9 mouse cellular contexts compared by ENCODE assay signal in genomic region chr3:127970891-127971290, GRCm38 (mm10).
A peak's percentile ranks its signal among the peaks of the same experiment; 100 is the strongest.
DNase-seq lines count a peak whose midpoint lies in the region; ATAC-seq lines count a peak whose summit lies in the region.
"Had no signal": no experiment of that assay in that cellular context is flagged by ENCODE, and none has a peak within 500 bp of the region (broad histone marks: within the 10 kb centered on the region; RNA-seq: fewer than 3 reads in every experiment).

No protein-coding gene starts in this region.

- 4% methylated on average over 5 of the region's 5 CpGs for WGBS in limb, embryonic 10.5 days

- no peak overlapping the region for H3K4me3 ChIP-seq in limb, embryonic 10.5 days
- H3K4me3 ChIP-seq: heart, embryonic 13.5 days had no signal

- intact Hi-C loops in heart, postnatal 14 days (cut with DNase I), result no loop called here

- H3K4me1 ChIP-seq in limb, embryonic 10.5 days, result no peaks in the 10 kb centered on the region
- H3K4me1 ChIP-seq: heart, embryonic 13.5 days had no signal

- no peak overlapping the region for H3K27ac ChIP-seq in limb, embryonic 10.5 days
- H3K27ac ChIP-seq: heart, embryonic 13.5 days had no signal

- H3K27me3 ChIP-seq in limb, embryonic 10.5 days (ENCODE audit: low read depth, poor library complexity, severe bottlenecking), result 0 out of 2 replicates have a peak, but pooled peaks cover 3% of the 10 kb centered on the region
- H3K27me3 ChIP-seq: heart, embryonic 13.5 days had no signal

- peak; percentile 88 for ATAC-seq in common myeloid progenitor, adult 5-6 weeks (replicated peaks; ENCODE audit: low read depth, poor library complexity, severe bottlenecking)

- no peaks in the 10 kb centered on the region for H3K36me3 ChIP-seq in limb, embryonic 10.5 days
- H3K36me3 ChIP-seq: heart, embryonic 13.5 days had no signal

- peak; percentile 64 for DNase-seq in ovary, postnatal 14 days (ENCODE audit: low spot score)
- no peak for DNase-seq in ovary, adult 18-20 months (ENCODE audit: low spot score)
- DNase-seq in adrenal gland, adult (ENCODE audit: inconsistent age in 2 of 2, low spot score in 1 of 2), result peak; percentile 56 to 88
- peak; percentile 53 to 75 for DNase-seq in heart, postnatal 14 days
- peak; percentile 81 for DNase-seq in limb, embryonic 10.5 days (ENCODE audit: low spot score)
- peak; percentile 59 for DNase-seq in right cerebral cortex, postnatal 14 days
- no peak for DNase-seq in yolk sac, embryonic 10.5 days (ENCODE audit: low spot score)

- H3K9me3 ChIP-seq in limb, embryonic 10.5 days (replicated peaks), result no peaks in the 10 kb centered on the region
- H3K9me3 ChIP-seq: heart, embryonic 13.5 days had no signal

Comparison
In these comparisons a context has a peak if more than half of its experiments do, and no peak if none do; other contexts are left out.
1. DNase-seq: peak in ovary, postnatal 14 days (single experiment), adrenal gland, adult (2 of 2), heart, postnatal 14 days (2 of 2), limb, embryonic 10.5 days (single experiment) and right cerebral cortex, postnatal 14 days (single experiment); none in ovary, adult 18-20 months (single experiment) and yolk sac, embryonic 10.5 days (single experiment).